Mouse (Mus musculus) kidney, embryonic 16.5 days (tissue): ENCODE results near the gene Il11. TPM values are rescaled to one million over a fixed set of nuclear protein-coding genes. Genes with fewer than 3 reads are reported as not detected.

Experiments used
- ATAC-seq: fragments of 200-750 bp; cut with Nextera tagmentation; 2 replicates; pipeline ENCODE4 v1.8.0; 2017; ENCODE audit warnings: moderate TSS enrichment; ENCODE audit not compliant: low FRiP score, low TSS enrichment
- H3K27ac ChIP-seq: fragments of 300-500 bp; sonication (generic); 2 replicates; pipeline ENCODE4 v1.5.1; 2014; ENCODE audit warnings: low read length
- H3K27me3 ChIP-seq: fragments of 300-500 bp; sonication (generic); 2 replicates; pipeline ENCODE4 v1.6.1; 2014; ENCODE audit warnings: low read length, control low read depth, mixed read lengths; ENCODE audit not compliant: insufficient read depth
- H3K36me3 ChIP-seq: fragments of 300-500 bp; sonication (generic); 2 replicates; pipeline ENCODE4 v1.6.1; 2014; ENCODE audit warnings: low read length, control low read depth, mixed read lengths; ENCODE audit not compliant: insufficient read depth
- H3K4me1 ChIP-seq: fragments of 300-500 bp; sonication (generic); 2 replicates; pipeline ENCODE4 v1.6.1; 2014; ENCODE audit warnings: low read length, control low read depth, mixed read lengths; ENCODE audit not compliant: insufficient read depth
- H3K4me2 ChIP-seq: fragments of 300-500 bp; sonication (generic); replicated peaks from 2 replicates; pipeline ENCODE4 v1.6.1; 2014; ENCODE audit warnings: low read depth, low read length
- H3K4me3 ChIP-seq: fragments of 300-500 bp; sonication (generic); 2 replicates; pipeline ENCODE4 v1.5.1; 2014; ENCODE audit warnings: mild to moderate bottlenecking, low read length
- H3K9ac ChIP-seq: fragments of 300-500 bp; sonication (generic); replicated peaks from 2 replicates; pipeline ENCODE4 v1.6.1; 2014; ENCODE audit warnings: low read length
- H3K9me3 ChIP-seq: fragments of 300-500 bp; sonication (generic); 2 replicates; pipeline ENCODE4 v1.6.1; 2016; ENCODE audit warnings: low read length, control low read depth
- WGBS: fragments of 180-500 bp; shearing (Covaris S2); extraction: QIAGEN DNeasy Blood & Tissue Kit; methylation state at CpG from one replicate; pipeline ENCODE4 v1.1.7; 2014; 5-methylcytosine and 5-hydroxymethylcytosine counted together
- polyA plus RNA-seq: library from polyadenylated mRNA; unstranded; fragments of >200 nt; fragmentation: Nextera tagmentation; extraction: Ambion mirVana; gene quantifications from 2 replicates; pipeline ENCODE4 v1.2.1, GENCODE M21; 2015

Gene Il11
- polyA plus RNA-seq, 1 experiment from 2014 or later = 0.42 TPM

- Histone ChIP-seq H3K9me3 (no peaks in the 10 kb centered on the region), H3K9ac (no peak within 1 kb of the TSS), H3K27me3 (peaks cover 12% of the 10 kb centered on the region), H3K4me1 (no peaks in the 10 kb centered on the region), H3K27ac (no peak within 1 kb of the TSS), H3K4me3 (no peak within 1 kb of the TSS), H3K4me2 (no peak within 1 kb of the TSS), H3K36me3 (no peaks in the 10 kb centered on the region)
- no peak for ATAC-seq
- 68% methylated on average over 3 of the region's 5 CpGs for WGBS
These were observed 11.5 kb downstream of the Il11 start, which contains the start of gene Fam71e2 for GRCm38 (mm10) chr7:4771202-4771601. TSS of gene Fam71e2 (minus strand) at chr7:4771302.

DNA sequence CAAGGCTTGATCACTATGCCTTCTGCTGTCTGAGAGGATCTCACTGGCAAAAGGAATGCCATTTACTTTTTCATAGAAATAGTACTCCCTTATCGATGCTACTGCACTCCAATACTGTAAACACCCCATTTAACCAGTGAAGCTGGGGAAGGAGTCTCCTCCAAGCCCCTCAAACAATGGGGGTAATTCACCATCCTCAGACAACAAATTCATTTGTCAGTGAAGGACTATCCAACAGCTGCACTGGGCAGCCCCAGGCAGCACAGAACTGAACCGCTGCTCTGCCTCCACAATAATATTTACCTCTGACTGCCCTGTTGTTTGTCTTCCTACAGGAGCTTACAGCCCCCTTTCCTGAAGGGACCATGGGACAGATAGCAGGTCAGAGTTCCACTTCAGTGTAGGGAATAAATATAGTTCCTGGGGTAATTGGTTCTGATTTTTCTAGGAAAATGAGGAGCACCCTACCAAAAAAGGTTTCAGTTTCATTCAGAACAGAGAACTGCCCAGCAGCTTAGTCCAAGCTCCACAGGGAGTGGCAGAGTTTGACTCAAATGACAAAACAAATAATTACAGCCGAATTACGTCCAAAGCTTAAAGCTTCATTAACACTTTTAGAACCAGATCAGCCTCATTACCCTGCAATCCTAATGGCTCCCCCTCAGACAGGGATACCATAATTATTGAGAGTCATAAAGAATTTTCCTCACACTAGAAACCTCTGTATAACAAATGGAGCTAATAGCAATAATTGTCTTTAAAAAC lies 17.5 kb downstream of the Il11 start:
- H3K9ac ChIP-seq = no peak overlapping the region; the same call in 1 of the 2 replicates
- 16% methylated on average over 4 of the region's 4 CpGs for WGBS
- no peaks in the 10 kb centered on the region for H3K4me1 ChIP-seq
- no peak overlapping the region for H3K27ac ChIP-seq
- no peak overlapping the region for H3K4me2 ChIP-seq
- no peak for ATAC-seq
- H3K9me3 ChIP-seq = no peaks in the 10 kb centered on the region
- H3K4me3 ChIP-seq = no peak overlapping the region
- H3K27me3 ChIP-seq = no peaks in the 10 kb centered on the region; the same call in 1 of the 2 replicates
- H3K36me3 ChIP-seq = no peaks in the 10 kb centered on the region

- ATAC-seq = no peak
- Histone ChIP-seq H3K9ac (no peak overlapping the region), H3K4me3 (no peak overlapping the region), H3K27ac (no peak overlapping the region), H3K4me1 (no peaks in the 10 kb centered on the region), H3K36me3 (no peaks in the 10 kb centered on the region), H3K4me2 (no peak overlapping the region), H3K27me3 (no peaks in the 10 kb centered on the region), H3K9me3 (no peaks in the 10 kb centered on the region)
- WGBS = 67% methylated on average over 1 of the region's 1 CpGs
These were observed 23.0 kb downstream of the Il11 start for GRCm38 (mm10) chr7:4759670-4760069.

DNA sequence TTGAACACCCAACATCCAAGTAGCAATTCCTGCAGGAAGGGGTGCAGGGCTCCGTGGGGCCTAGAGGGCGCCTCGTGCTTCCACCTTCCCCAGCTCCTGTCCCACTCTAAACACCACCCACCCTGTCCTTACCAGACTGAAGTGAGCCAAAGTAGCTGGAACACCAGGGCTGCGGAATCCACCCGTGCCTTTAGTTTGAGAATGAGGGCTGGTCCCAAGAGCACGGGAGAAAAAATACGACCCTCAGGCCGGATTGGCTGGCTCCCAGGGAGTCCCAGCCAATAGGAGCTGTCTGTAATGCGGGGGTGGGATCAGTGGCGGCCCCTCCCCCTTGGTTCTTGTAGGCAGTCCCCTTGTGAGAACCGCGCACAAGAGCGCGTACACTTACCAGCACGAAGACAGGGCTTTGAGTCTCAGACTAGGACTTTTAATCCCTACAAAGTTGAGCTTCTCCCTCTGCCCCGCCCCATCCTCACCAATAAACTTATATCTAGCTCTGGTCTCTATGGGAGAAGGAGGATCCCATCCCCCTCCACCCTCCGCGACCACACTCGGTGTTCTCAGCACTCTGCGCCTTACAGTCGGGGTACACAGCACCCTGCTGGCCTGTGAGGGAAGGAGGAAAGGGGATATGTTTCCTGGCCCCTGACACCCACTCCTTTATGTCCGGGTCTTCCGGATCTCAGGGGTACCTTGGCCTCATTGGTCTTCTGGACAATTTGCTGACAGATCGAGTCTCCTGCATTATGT lies 29.7 kb downstream of the Il11 start, which contains the start of gene Cox6b2:
TSS of gene Cox6b2 (minus strand) at position 274 of the 750 bp plus-strand sequence.
- no peaks in the 10 kb centered on the region for H3K27me3 ChIP-seq
- ATAC-seq = peak; percentile 95
- 3% methylated on average over 24 of the region's 24 CpGs for WGBS
- peaks cover 6% of the 10 kb centered on the region; the same call in 1 of the 2 replicates for H3K36me3 ChIP-seq
- peaks cover 19% of the 10 kb centered on the region for H3K4me1 ChIP-seq
- no peaks in the 10 kb centered on the region for H3K9me3 ChIP-seq
- H3K4me2 ChIP-seq = peak within 1 kb of the TSS; percentile 74
- peak within 1 kb of the TSS; percentile 66 for H3K9ac ChIP-seq
- peak within 1 kb of the TSS; percentile 80 for H3K27ac ChIP-seq
- H3K4me3 ChIP-seq = peak within 1 kb of the TSS; percentile 58

DNA sequence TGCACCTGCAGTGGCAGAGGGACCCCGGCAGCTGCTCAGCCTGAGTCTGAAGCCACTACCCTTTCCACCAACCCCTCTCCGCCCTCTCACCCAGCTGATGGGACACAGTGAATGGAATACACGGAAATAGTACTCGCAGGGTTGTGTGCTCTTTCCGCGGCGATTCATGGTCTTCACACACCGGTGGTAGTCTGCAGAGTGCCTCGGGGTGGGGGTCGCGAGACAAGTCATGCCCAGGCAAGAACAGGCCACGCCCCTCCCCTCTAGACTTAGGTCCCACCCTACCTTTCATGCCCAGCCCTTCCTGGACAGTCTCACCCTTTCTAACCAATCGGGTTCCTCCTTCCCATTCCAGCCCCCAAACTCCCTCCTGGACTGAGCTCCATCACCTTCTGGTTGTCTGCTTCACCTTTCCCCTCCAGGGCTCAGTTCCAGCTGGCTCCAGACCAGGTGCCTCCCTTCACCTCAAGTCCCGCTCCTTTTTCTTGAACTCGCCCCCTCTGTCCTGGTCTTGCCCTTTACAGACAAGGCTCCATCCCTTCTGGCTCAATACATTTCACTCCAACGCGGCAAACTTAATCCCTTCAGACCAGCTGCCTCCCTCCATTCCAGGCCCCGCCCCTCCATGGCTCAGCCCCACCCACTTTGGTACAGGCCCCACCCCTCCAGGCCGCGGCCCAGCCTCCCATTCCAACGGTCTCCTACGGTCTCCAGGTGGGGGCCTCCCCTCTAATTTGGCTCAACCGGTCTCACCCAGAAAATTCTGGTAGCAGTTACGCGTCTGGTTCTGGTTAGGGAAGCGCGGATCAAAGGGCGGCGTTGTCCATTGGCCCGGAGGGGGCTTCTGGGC lies 30.5 kb downstream of the Il11 start:
- peak overlapping the region; percentile 80 for H3K27ac ChIP-seq
- peaks cover 6% of the 10 kb centered on the region; the same call in 1 of the 2 replicates for H3K36me3 ChIP-seq
- peak; percentile 86 for ATAC-seq
- no peaks in the 10 kb centered on the region for H3K9me3 ChIP-seq
- peak overlapping the region; percentile 61 for H3K9ac ChIP-seq
- peak overlapping the region; percentile 58 for H3K4me3 ChIP-seq
- H3K4me2 ChIP-seq = peak overlapping the region; percentile 74
- peaks cover 19% of the 10 kb centered on the region for H3K4me1 ChIP-seq
- under 1% methylated on average over 30 of the region's 30 CpGs for WGBS
- no peaks in the 10 kb centered on the region for H3K27me3 ChIP-seq

- Histone ChIP-seq H3K4me2 (no peak overlapping the region), H3K9ac (no peak overlapping the region), H3K27me3 (no peaks in the 10 kb centered on the region), H3K27ac (no peak overlapping the region), H3K4me1 (peaks cover 19% of the 10 kb centered on the region), H3K36me3 (peaks cover 20% of the 10 kb centered on the region), H3K9me3 (no peaks in the 10 kb centered on the region), H3K4me3 (no peak overlapping the region)
- no peak for ATAC-seq
- WGBS = 83% methylated on average over 2 of the region's 2 CpGs
These were observed 33.5 kb downstream of the Il11 start for GRCm38 (mm10) chr7:4749169-4749568.

DNA sequence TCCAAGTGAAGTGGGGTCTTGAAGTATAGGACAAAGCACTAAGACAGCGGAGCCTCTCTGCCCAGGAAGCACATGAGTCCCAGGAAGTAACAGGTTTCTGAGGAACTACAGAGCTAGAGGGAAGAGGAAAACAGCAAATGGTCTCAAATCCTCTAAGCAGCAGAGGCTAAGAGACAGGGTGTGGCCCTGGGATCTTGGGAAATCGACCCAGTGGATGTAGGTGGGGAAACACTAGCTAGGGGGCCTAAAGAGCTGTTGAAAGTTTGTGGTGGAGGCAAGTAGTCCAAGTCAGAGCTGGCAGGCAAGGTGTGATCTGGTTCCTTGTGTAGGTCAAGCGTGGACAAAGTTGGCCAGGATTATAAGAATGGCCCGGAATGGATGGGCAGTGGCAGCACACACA lies 34.3 kb downstream of the Il11 start:
- ATAC-seq = no peak
- 83% methylated on average over 4 of the region's 4 CpGs for WGBS
- Histone ChIP-seq H3K36me3 (peaks cover 23% of the 10 kb centered on the region), H3K4me1 (peaks cover 21% of the 10 kb centered on the region), H3K4me2 (no peak overlapping the region), H3K9ac (no peak overlapping the region), H3K9me3 (no peaks in the 10 kb centered on the region), H3K27ac (no peak overlapping the region), H3K27me3 (no peaks in the 10 kb centered on the region), H3K4me3 (no peak overlapping the region)

DNA sequence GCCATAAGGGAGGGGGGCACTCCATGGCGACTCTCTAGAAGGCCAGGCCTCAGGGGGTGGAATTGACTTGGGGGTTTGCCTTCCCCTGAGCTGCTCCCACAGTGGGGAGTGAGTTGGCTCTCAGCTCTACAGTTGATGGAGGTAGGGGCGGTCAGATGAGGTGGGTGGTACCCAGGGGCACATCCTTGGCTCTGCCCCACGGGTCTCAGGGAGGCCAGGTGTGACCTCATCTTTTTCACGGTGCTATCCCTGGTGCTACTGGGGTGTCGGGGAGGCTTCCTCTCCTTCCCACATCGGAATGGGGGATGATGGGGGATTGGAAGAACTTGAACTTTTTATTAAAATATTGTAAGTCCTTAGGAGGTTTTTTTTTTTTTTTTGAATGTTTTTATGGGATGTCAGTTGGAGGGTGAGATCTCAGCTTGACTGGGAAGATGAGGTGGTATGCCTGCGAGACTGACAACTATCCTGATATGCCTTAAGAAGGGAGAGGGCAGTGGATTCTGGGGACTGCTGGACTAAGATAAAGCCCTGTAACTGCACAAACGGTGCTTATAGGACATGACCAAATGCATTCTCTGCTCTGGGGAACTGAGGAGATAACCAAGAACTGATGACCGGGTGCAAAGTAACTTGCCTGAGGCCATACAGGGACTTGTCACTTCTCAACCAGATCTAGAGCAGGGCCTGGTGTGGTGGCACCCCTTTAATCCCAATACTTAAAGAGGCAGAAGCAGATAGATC lies 35.3 kb downstream of the Il11 start:
- Histone ChIP-seq H3K9ac (no peak overlapping the region), H3K9me3 (no peaks in the 10 kb centered on the region), H3K4me1 (peaks cover 15% of the 10 kb centered on the region), H3K27me3 (no peaks in the 10 kb centered on the region), H3K27ac (no peak overlapping the region), H3K4me3 (no peak overlapping the region), H3K4me2 (no peak overlapping the region), H3K36me3 (peaks cover 23% of the 10 kb centered on the region)
- whole genome bisulfite sequencing = 79% methylated on average over 9 of the region's 9 CpGs
- ATAC-seq = no peak
